Mouse (Mus musculus) midbrain, embryonic 13.5 days (tissue): ENCODE data around the gene Natd1. TPM values are rescaled to one million over a fixed set of nuclear protein-coding genes. Genes with fewer than 3 reads are reported as not detected.
"Not testable (repeated sequence)": the region's sequence is repeated elsewhere in the genome, so short reads cannot be mapped to it uniquely, and the experiment has no call there.

ENCODE experiments used
- ATAC-seq: fragments of 200-750 bp; cut with Nextera tagmentation; 2 replicates; pipeline ENCODE4 v1.8.0; 2017; ENCODE audit warnings: mild to moderate bottlenecking, moderate TSS enrichment, moderate library complexity
- H3K27ac ChIP-seq: fragments of 300-500 bp; sonication (generic); 2 replicates; pipeline ENCODE4 v1.5.1; 2015; ENCODE audit warnings: inconsistent platforms, mild to moderate bottlenecking, moderate library complexity
- H3K27me3 ChIP-seq: fragments of 300-500 bp; sonication (generic); 2 replicates; pipeline ENCODE4 v1.6.1; 2015; ENCODE audit warnings: mild to moderate bottlenecking, inconsistent platforms
- H3K36me3 ChIP-seq: fragments of 300-500 bp; sonication (generic); 2 replicates; pipeline ENCODE4 v1.6.1; 2015; ENCODE audit warnings: mild to moderate bottlenecking, inconsistent platforms
- H3K4me1 ChIP-seq: fragments of 300-500 bp; sonication (generic); replicated peaks from 2 replicates; pipeline ENCODE4 v1.6.1; 2015; ENCODE audit warnings: inconsistent platforms
- H3K4me2 ChIP-seq: fragments of 300-500 bp; sonication (generic); replicated peaks from 2 replicates; pipeline ENCODE4 v1.6.1; 2015; ENCODE audit warnings: moderate library complexity, mild to moderate bottlenecking, inconsistent platforms
- H3K4me3 ChIP-seq: fragments of 300-500 bp; sonication (generic); replicated peaks from 2 replicates; pipeline ENCODE4 v1.5.1; 2015; ENCODE audit warnings: mild to moderate bottlenecking, inconsistent platforms
- H3K9ac ChIP-seq: fragments of 300-500 bp; sonication (generic); replicated peaks from 2 replicates; pipeline ENCODE4 v1.6.1; 2015; ENCODE audit warnings: mild to moderate bottlenecking, inconsistent platforms
- H3K9me3 ChIP-seq: fragments of 300-500 bp; sonication (generic); 2 replicates; pipeline ENCODE4 v1.6.1; 2016; ENCODE audit warnings: mild to moderate bottlenecking, inconsistent platforms
- WGBS: fragments of 180-500 bp; shearing (Covaris S2); methylation state at CpG from one replicate; pipeline ENCODE4 v1.1.7; 2015; 5-methylcytosine and 5-hydroxymethylcytosine counted together
- polyA plus RNA-seq: library from polyadenylated mRNA; unstranded; fragments of >200 nt; fragmentation: Nextera tagmentation; extraction: Ambion mirVana; gene quantifications from 2 replicates; pipeline ENCODE4 v1.2.1, GENCODE M21; 2015

The Natd1 gene
- polyA plus RNA-seq, 1 experiment from 2014 or later = 30.0 TPM

DNA sequence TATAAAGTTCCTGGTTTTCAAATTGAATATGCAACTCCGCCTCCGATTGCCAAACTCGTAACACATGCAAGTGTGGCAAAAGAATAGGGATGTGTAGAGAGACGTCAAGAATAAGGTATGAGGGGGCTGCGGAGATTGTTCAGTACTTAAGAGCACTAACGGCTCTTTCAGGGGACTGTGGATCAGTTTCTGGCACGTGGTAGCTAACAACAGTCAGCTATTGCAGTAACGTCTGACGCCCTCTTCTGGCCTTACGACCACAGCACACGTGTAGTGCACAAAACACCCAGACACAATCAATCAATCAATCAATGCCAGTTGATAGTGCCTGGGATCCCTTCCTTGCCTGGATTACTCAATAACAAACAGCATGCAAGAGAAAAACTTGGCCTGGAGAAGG, 35.1 kb downstream of the Natd1 start:
- H3K4me1 ChIP-seq = peaks cover 43% of the 10 kb centered on the region
- 0 out of 2 replicates have a peak, but pooled peaks cover 2% of the 10 kb centered on the region for H3K36me3 ChIP-seq
- H3K9ac ChIP-seq = peak overlapping the region; percentile 69
- peak overlapping the region; percentile 76 for H3K4me3 ChIP-seq
- under 1% methylated on average over 11 of the region's 11 CpGs for WGBS
- no peak for ATAC-seq
- H3K9me3 ChIP-seq = no peaks in the 10 kb centered on the region
- peak overlapping the region; percentile 69 for H3K4me2 ChIP-seq
- no peaks in the 10 kb centered on the region for H3K27me3 ChIP-seq
- H3K27ac ChIP-seq = peak overlapping the region; percentile 86

GRCm38 (mm10) chr11:60878675-60879294, 35.8 kb downstream of the Natd1 start, which contains the start of gene Tmem11:
Gene Tmem11 (minus strand): TSS chr11:60879272.
- WGBS = under 1% methylated on average over 62 of the region's 62 CpGs
- Histone ChIP-seq H3K9ac (peak within 1 kb of the TSS; percentile 84), H3K4me3 (peak within 1 kb of the TSS; percentile 76), H3K27me3 (no peaks in the 10 kb centered on the region), H3K9me3 (no peaks in the 10 kb centered on the region), H3K4me1 (peaks cover 49% of the 10 kb centered on the region), H3K4me2 (peak within 1 kb of the TSS; percentile 69), H3K27ac (peak within 1 kb of the TSS; percentile 86), H3K36me3 (0 out of 2 replicates have a peak, but pooled peaks cover 2% of the 10 kb centered on the region)
- peak; percentile 100 for ATAC-seq

GRCm38 (mm10) chr11:60878056-60878612, 36.4 kb downstream of the Natd1 start:
- H3K9me3 ChIP-seq = no peaks in the 10 kb centered on the region
- peak overlapping the region; percentile 84 for H3K27ac ChIP-seq
- H3K4me1 ChIP-seq = peaks cover 51% of the 10 kb centered on the region
- H3K36me3 ChIP-seq = 0 out of 2 replicates have a peak, but pooled peaks cover 2% of the 10 kb centered on the region
- H3K4me3 ChIP-seq = peak overlapping the region; percentile 76
- under 1% methylated on average over 52 of the region's 52 CpGs for WGBS
- H3K9ac ChIP-seq = peak overlapping the region; percentile 84
- H3K4me2 ChIP-seq = peak overlapping the region; percentile 69
- no peaks in the 10 kb centered on the region for H3K27me3 ChIP-seq
- peak; percentile 83 for ATAC-seq

DNA sequence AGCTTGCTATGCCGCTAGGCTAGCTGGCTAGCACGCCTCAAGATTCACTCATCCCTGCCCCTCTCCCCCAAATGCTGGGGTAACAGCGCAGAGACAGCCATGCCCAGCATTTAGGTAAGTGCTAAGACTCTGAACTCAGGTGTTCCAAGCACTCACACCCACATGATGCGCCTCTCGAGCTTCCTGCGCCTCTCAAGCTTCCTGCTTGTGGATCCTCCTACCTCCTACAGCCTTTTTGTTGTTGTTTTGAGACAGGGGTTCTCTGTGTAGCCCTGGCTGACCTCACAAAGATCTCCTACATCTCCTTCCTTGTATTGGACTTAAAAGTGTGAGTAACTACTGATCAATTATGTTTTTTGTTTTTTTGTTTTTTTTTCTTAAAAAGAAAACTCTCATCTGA, 41.4 kb downstream of the Natd1 start:
- H3K27me3 ChIP-seq = no peaks in the 10 kb centered on the region
- no peak overlapping the region for H3K4me2 ChIP-seq
- H3K9ac ChIP-seq = no peak overlapping the region
- no peaks in the 10 kb centered on the region for H3K9me3 ChIP-seq
- no peak for ATAC-seq
- H3K36me3 ChIP-seq = peaks cover 6% of the 10 kb centered on the region; the same call in 1 of the 2 replicates
- 90% methylated on average over 6 of the region's 6 CpGs for WGBS
- H3K27ac ChIP-seq = no peak overlapping the region
- H3K4me3 ChIP-seq = no peak overlapping the region
- H3K4me1 ChIP-seq = peaks cover 43% of the 10 kb centered on the region

GRCm38 (mm10) chr11:60871409-60871808, 43.1 kb downstream of the Natd1 start:
- no peak for ATAC-seq
- Histone ChIP-seq H3K36me3 (peaks cover 11% of the 10 kb centered on the region), H3K9me3 (no peaks in the 10 kb centered on the region), H3K4me1 (peaks cover 30% of the 10 kb centered on the region), H3K4me2 (no peak overlapping the region), H3K27ac (no peak overlapping the region), H3K27me3 (no peaks in the 10 kb centered on the region), H3K4me3 (no peak overlapping the region), H3K9ac (no peak overlapping the region)
- 94% methylated on average over 4 of the region's 4 CpGs for WGBS

DNA sequence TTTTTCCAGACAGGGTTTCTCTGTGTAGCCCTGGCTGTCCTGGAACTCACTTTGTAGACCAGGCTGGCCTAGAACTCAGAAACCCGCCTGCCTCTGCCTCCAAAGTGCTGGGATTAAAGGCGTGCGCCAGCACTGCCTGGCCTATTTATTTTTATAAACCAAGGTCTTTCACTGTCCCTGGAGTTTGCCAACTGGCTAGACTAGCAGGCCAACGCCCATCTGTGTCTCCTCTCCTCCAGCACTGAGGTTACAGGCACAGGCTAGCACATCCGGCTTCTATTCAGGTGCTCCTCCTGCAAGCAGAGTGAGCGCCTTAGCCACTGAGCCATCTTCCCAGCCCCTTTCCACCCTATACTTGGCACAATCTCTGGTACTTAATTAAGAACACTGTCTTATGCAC, 45.1 kb downstream of the Natd1 start:
- WGBS = 97% methylated on average over 6 of the region's 6 CpGs
- not testable (repeated sequence) for ATAC-seq, H3K27me3 ChIP-seq, H3K27ac ChIP-seq, H3K4me2 ChIP-seq, H3K9ac ChIP-seq, H3K4me3 ChIP-seq, H3K9me3 ChIP-seq
- Histone ChIP-seq H3K4me1 (peaks cover 11% of the 10 kb centered on the region; the same call in 1 of the 2 replicates), H3K36me3 (peaks cover 16% of the 10 kb centered on the region)

DNA sequence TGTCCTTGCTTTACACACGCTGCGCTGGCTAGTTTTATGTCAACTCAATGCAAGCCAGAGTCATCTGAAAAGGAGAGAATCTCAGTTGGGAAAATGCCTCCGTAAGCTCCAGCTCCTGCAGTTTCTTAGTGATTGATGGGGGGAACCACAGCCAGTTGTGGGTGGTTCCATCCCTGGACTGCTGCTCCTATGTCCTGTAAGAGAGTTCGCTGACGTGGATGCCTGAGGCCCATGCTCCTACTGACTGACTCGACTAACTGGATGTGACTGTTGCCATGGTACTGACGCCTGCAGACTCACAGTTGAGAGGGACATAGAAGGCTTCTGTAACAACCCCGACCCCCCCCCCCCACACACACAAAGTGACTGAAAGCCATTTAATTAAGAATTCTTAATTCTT, 46.6 kb downstream of the Natd1 start:
- Histone ChIP-seq H3K9me3 (no peaks in the 10 kb centered on the region), H3K27ac (no peak overlapping the region), H3K4me2 (no peak overlapping the region), H3K9ac (no peak overlapping the region), H3K4me1 (0 out of 2 replicates have a peak, but pooled peaks cover 5% of the 10 kb centered on the region), H3K36me3 (peaks cover 32% of the 10 kb centered on the region), H3K27me3 (no peaks in the 10 kb centered on the region), H3K4me3 (no peak overlapping the region)
- no peak for ATAC-seq
- WGBS = 63% methylated on average over 8 of the region's 8 CpGs

- Histone ChIP-seq H3K4me3 (no peak overlapping the region), H3K4me1 (0 out of 2 replicates have a peak, but pooled peaks cover 5% of the 10 kb centered on the region), H3K27ac (no peak overlapping the region), H3K27me3 (no peaks in the 10 kb centered on the region), H3K9ac (no peak overlapping the region), H3K4me2 (no peak overlapping the region), H3K9me3 (no peaks in the 10 kb centered on the region), H3K36me3 (peaks cover 36% of the 10 kb centered on the region)
- no peak for ATAC-seq
- WGBS = 92% methylated on average over 3 of the region's 3 CpGs
These were observed 47.1 kb downstream of the Natd1 start for GRCm38 (mm10) chr11:60867456-60867855.

DNA sequence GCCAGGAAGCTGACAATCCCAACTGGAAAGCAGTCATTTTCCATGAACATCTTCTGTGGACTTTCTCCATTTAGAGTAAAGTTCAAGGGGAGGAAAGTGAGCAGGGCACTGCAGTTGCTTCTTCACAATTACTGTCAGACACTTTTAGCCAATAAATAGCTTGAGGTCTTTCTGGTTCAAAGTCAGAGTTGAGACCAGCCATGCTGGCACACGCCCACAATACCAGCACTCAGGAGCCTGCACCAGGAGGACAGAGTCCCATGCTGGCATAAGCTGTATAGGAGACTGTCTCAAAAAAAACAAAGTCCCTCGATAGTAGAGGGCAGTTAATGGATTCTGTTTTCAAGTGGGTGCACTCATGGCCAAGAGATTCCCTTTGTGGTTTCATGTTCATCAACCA, 48.5 kb downstream of the Natd1 start:
- Histone ChIP-seq H3K9me3 (no peaks in the 10 kb centered on the region), H3K4me1 (0 out of 2 replicates have a peak, but pooled peaks cover 5% of the 10 kb centered on the region), H3K36me3 (peaks cover 49% of the 10 kb centered on the region), H3K27me3 (no peaks in the 10 kb centered on the region), H3K9ac (no peak overlapping the region), H3K27ac (no peak overlapping the region), H3K4me2 (no peak overlapping the region), H3K4me3 (no peak overlapping the region)
- ATAC-seq = no peak
- WGBS = 66% methylated on average over 2 of the region's 2 CpGs

GRCm38 (mm10) chr11:60864916-60865315, 49.6 kb downstream of the Natd1 start:
- Histone ChIP-seq H3K27me3 (no peaks in the 10 kb centered on the region), H3K27ac (no peak overlapping the region), H3K4me3 (no peak overlapping the region), H3K36me3 (peaks cover 54% of the 10 kb centered on the region), H3K9me3 (no peaks in the 10 kb centered on the region), H3K4me2 (no peak overlapping the region), H3K9ac (no peak overlapping the region), H3K4me1 (0 out of 2 replicates have a peak, but pooled peaks cover 5% of the 10 kb centered on the region)
- ATAC-seq = no peak
- 93% methylated on average over 14 of the region's 14 CpGs for WGBS

- H3K4me2 ChIP-seq = no peak overlapping the region
- WGBS = 93% methylated on average over 2 of the region's 2 CpGs
- H3K9ac ChIP-seq = no peak overlapping the region
- 0 out of 2 replicates have a peak, but pooled peaks cover 5% of the 10 kb centered on the region for H3K4me1 ChIP-seq
- H3K4me3 ChIP-seq = no peak overlapping the region
- no peaks in the 10 kb centered on the region for H3K9me3 ChIP-seq
- H3K27me3 ChIP-seq = no peaks in the 10 kb centered on the region
- no peak for ATAC-seq
- H3K36me3 ChIP-seq = peaks cover 54% of the 10 kb centered on the region
- H3K27ac ChIP-seq = no peak overlapping the region
These were observed 50.4 kb downstream of the Natd1 start for GRCm38 (mm10) chr11:60864166-60864565.

- Histone ChIP-seq H3K27me3 (no peaks in the 10 kb centered on the region), H3K36me3 (peaks cover 62% of the 10 kb centered on the region), H3K9ac (no peak overlapping the region), H3K9me3 (no peaks in the 10 kb centered on the region), H3K27ac (no peak overlapping the region), H3K4me3 (no peak overlapping the region), H3K4me1 (0 out of 2 replicates have a peak, but pooled peaks cover 5% of the 10 kb centered on the region), H3K4me2 (no peak overlapping the region)
- no peak for ATAC-seq
- 88% methylated on average over 4 of the region's 4 CpGs for WGBS
These were observed 51.4 kb downstream of the Natd1 start for GRCm38 (mm10) chr11:60863196-60863595.
